Mouse (Mus musculus): ENCODE measurements around the gene Myo1a. TPM values are rescaled to one million over a fixed set of nuclear protein-coding genes. Genes with fewer than 3 reads are reported as not detected.
A peak's percentile ranks its signal among the peaks of the same experiment; 100 is the strongest.
"Not testable (repeated sequence)": the region's sequence is repeated elsewhere in the genome, so short reads cannot be mapped to it uniquely, and the experiment has no call there.

Gene Myo1a
- polyA plus RNA-seq (2015; fragmentation: Nextera tagmentation; extraction: Ambion mirVana), result 0.24 and 0.37 TPM in 2 replicates

DNA sequence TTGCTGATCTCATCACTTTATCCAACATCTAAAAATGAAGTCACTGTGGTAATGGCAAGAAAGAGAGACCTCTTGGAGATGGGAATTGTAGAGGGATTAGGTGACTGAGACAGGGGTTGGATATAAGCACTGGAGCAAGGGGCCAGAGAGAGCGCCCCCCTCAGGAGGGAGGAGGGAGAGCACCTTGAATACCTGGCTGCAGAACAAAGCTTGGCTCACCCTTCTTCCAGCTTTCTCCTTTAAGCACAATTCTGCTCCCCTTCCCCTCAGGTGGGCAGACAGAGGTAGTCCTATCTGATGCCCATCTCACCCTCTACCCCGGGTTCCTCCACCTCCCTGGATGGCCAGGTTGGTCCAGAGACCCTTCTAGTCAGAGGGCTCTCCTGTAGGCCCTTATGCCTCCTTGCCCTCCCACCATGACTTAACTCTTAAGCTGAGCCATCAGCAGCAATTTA, at the start of gene Myo1a:
Gene Myo1a (plus strand): TSS at position 405 of the 455 bp plus-strand sequence.
- H3K4me3 ChIP-seq, result no peak within 1 kb of the TSS
- H3K4me1 ChIP-seq, result no peaks in the 10 kb centered on the region
- no peak within 1 kb of the TSS for H3K9ac ChIP-seq
- 64% methylated on average over 2 of the region's 2 CpGs for WGBS
- H3K9me3 ChIP-seq, result no peaks in the 10 kb centered on the region
- H3K4me2 ChIP-seq, result no peak within 1 kb of the TSS
- no peak within 1 kb of the TSS for H3K27ac ChIP-seq
- no peak for ATAC-seq (ENCODE audit: insufficient number of reproducible peaks, low FRiP score, low TSS enrichment, low read depth)
- no peaks in the 10 kb centered on the region for H3K27me3 ChIP-seq
- peaks cover 5% of the 10 kb centered on the region; the same call in 1 of the 2 replicates for H3K36me3 ChIP-seq

DNA sequence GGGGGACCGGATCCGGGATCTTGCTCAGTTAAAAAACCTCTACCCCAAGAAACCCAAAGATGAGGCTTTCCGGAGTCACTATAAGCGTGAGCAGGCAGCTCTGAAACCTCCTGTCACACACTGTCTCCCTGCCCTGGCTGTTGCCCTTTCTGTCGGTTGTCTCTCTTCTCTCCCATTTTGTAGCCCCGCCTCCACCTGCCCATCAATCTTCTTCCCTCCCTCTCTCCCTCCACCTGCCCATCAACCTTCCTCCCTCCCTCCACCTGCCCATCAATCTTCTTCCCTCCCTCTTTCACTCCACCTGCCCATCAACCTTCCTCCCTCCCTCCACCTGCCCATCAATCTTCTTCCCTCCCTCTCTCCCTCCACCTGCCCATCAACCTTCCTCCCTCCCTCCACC, 47.4 kb upstream of the Myo1a start:
- not testable (repeated sequence) for H3K27me3 ChIP-seq; H3K9me3 ChIP-seq; ATAC-seq (ENCODE audit: insufficient number of reproducible peaks, low FRiP score, low TSS enrichment, low read depth); H3K4me3 ChIP-seq; H3K9ac ChIP-seq; H3K4me2 ChIP-seq; H3K27ac ChIP-seq
- peaks cover 64% of the 10 kb centered on the region for H3K36me3 ChIP-seq
- WGBS, result 57% methylated on average over 6 of the region's 6 CpGs
- peaks cover 26% of the 10 kb centered on the region for H3K4me1 ChIP-seq

DNA sequence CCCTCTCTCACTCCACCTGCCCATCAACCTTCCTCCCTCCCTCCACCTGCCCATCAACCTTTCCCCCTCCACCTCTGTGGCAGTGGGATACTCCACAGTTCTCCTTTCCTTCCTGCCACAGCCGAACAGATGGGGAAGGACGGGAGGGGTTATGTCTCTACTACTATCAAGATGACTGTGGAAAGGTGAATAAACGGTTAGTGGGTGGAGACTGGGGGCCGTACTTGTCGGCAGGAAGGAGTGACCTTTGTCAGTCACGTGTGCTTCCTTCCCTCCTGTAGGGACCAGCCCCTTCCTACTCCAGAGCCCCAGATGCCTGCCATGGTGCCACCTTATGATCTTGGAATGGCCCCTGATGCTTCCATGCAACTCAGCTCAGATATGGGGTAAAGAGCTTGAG, 46.9 kb upstream of the Myo1a start:
- no peaks in the 10 kb centered on the region for H3K9me3 ChIP-seq
- peaks cover 65% of the 10 kb centered on the region for H3K36me3 ChIP-seq
- ATAC-seq (ENCODE audit: insufficient number of reproducible peaks, low FRiP score, low TSS enrichment, low read depth), result no peak
- no peak overlapping the region for H3K4me3 ChIP-seq
- H3K4me1 ChIP-seq, result peaks cover 31% of the 10 kb centered on the region
- no peaks in the 10 kb centered on the region for H3K27me3 ChIP-seq
- 0 out of 2 replicates have a peak overlapping the region, but pooled peaks have one; percentile 38 for H3K27ac ChIP-seq
- H3K9ac ChIP-seq, result no peak overlapping the region
- 21% methylated on average over 6 of the region's 6 CpGs for WGBS
- H3K4me2 ChIP-seq, result no peak overlapping the region

DNA sequence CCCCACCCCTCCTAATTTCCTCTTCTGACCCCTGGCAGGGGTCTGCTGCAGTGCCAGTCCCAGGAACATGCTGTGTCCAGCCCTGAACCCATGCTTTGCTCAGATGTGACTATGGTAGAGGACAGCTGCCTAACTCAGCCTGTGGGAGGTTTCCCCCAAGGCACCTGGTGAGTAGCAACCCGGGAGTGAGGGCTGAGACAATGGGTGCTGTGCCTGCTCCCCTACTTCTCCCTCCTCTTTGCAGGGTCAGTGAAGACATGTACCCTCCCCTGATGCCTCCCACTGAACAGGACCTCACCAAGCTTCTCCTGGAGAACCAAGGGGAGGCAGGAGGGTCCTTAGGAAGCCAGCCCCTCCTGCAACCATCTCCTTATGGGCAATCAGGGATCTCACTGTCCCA, 45.4 kb upstream of the Myo1a start:
- no peak for ATAC-seq (ENCODE audit: insufficient number of reproducible peaks, low FRiP score, low TSS enrichment, low read depth)
- Histone ChIP-seq H3K4me3 (no peak overlapping the region), H3K9ac (no peak overlapping the region), H3K4me2 (no peak overlapping the region), H3K27ac (no peak overlapping the region; the same call in 1 of the 2 replicates), H3K4me1 (peaks cover 45% of the 10 kb centered on the region), H3K9me3 (no peaks in the 10 kb centered on the region), H3K36me3 (peaks cover 66% of the 10 kb centered on the region), H3K27me3 (no peaks in the 10 kb centered on the region)
- 43% methylated on average over 1 of the region's 1 CpGs for WGBS

DNA sequence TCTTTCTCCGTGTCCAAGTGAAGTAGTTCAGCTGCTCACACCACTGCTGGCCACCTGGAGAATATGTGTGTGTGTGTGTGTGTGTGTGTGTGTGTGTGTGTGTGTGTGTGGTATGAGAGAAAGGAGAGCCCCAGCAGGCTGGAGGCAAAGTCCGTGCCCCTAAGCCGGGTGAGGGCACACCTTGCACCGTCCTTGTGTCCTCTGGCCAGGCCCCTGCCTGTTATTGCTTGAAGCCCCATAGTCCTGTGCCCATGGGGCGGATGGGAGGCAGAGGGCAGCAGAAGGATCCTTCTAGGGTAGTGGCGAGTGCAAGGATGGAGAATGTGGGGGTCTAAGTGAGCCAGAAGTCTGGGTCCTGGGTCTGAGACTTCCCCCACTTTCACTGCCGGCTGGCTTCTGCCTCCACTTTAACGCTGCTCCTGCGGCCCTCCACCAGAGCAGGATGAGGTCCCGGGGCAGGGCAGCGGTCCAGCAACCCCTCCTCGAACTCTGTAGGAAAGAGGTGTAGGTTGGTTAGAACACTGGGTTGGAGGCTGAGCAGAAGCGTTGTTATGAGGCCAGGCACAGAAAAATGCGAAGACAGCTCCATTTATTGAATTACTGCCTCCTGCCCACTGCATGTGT, 43.6 kb upstream of the Myo1a start:
- H3K36me3 ChIP-seq, result peaks cover 50% of the 10 kb centered on the region
- WGBS, result 25% methylated on average over 14 of the region's 14 CpGs

DNA sequence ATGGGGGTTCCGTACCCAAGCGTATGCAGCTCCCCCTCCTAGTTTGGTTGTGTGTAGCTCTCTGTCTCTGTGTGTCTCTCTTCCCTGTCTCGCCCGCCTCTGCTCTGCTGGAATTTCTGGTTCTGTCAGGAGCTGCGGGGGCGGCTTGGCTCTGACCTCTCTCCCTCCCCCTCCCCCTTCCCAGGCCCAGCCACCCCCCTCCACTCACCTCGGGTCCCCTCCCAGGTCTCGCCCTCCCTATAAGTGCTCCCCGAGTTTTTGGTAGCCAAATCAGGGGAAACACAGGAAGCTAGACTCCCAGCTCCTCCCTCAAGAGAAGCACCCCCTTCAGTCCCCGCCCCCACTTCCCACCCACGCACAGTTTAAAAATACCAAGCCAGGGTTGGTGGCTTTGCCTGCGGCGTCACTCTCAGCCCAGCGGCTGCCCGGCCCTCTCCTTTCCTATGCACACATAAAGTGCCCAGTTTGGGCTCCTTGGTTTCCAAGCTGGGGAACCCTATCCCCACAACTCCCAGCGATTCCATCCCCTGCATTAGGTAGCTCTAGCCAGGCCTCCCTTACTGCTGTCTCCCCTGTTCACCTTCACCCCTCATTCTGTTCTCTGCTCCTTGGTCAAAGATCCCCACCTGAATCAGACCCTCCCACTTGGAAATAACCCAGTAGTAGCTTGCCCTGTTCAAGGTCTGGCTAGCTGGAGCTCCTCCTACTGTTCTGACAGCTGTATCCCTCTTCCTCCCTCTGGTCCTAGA, 42.9 kb upstream of the Myo1a start:
- H3K27me3 ChIP-seq, result no peaks in the 10 kb centered on the region
- ATAC-seq (ENCODE audit: insufficient number of reproducible peaks, low FRiP score, low TSS enrichment, low read depth), result peak; percentile 20
- H3K4me1 ChIP-seq, result peaks cover 60% of the 10 kb centered on the region
- H3K9me3 ChIP-seq, result no peaks in the 10 kb centered on the region
- WGBS, result 9% methylated on average over 16 of the region's 16 CpGs
- H3K4me3 ChIP-seq, result peak overlapping the region; percentile 74
- H3K9ac ChIP-seq, result 0 out of 2 replicates have a peak overlapping the region, but pooled peaks have one; percentile 5
- H3K36me3 ChIP-seq, result peaks cover 45% of the 10 kb centered on the region
- peak overlapping the region; percentile 72 for H3K4me2 ChIP-seq
- peak overlapping the region; percentile 99 for H3K27ac ChIP-seq

More for the DNA sequence above, 43.6 kb upstream of the Myo1a start:
- Histone ChIP-seq H3K9me3 (no peaks in the 10 kb centered on the region), H3K4me3 (peak overlapping the region; percentile 74), H3K27ac (peak overlapping the region; percentile 99), H3K4me2 (peak overlapping the region; percentile 72), H3K9ac (0 out of 2 replicates have a peak overlapping the region, but pooled peaks have one; percentile 5), H3K27me3 (no peaks in the 10 kb centered on the region), H3K4me1 (peaks cover 57% of the 10 kb centered on the region)
- no peak for ATAC-seq (ENCODE audit: insufficient number of reproducible peaks, low FRiP score, low TSS enrichment, low read depth)

DNA sequence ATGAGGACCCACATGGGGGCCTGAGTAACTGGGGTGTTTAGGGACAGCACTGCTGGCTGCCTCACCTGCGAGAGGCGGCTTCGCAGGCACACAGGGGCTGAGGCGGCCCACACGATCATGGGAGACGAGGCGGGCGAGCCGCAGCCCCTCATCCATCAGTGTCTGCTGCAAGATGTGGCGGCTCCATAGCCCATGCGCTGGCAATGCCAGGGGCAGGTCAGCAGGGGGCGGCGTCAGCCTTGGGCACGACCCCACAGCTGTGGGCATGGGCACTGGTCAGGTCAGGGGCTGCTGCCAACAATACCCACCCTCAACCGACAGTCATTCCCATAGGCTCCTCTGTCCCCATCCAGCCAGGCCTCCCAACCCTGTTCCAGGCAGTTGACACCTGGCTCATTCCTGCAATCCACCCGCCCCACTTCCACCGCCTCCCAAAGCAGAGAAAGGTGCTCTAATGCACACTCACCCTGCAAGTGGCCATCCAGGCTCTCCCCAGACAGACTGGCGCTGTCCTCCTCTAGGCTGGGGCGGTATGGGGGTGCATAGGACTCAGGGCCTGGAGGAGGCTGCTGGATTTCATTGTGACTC, 42.2 kb upstream of the Myo1a start:
- Histone ChIP-seq H3K27me3 (no peaks in the 10 kb centered on the region), H3K9ac (peak overlapping the region; percentile 17; the same call in 1 of the 2 replicates)
- WGBS, result 24% methylated on average over 19 of the region's 19 CpGs

DNA sequence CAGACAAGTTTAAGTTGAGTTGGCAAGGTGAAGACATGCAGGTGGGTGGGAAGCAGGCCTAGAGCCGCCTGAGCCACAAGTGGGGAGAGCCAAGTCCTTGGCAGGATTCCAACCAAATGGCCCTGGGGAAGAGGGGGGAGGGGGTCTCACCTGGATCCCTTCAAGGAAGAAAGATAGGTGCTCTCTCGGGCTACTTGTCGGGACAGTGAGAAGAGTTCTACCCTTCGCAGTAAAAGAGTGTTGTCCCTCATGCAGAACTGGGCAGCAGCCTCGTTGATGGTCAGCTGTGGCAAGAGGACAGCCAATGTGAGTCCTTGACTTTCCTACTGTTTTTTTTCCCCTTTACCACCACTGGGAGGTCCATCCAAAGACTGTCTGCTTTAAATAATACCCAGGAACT, 41.4 kb upstream of the Myo1a start:
- H3K4me3 ChIP-seq, result peak overlapping the region; percentile 74
- 12% methylated on average over 5 of the region's 5 CpGs for WGBS
- no peaks in the 10 kb centered on the region for H3K9me3 ChIP-seq
- H3K27ac ChIP-seq, result peak overlapping the region; percentile 99
- H3K36me3 ChIP-seq, result peaks cover 45% of the 10 kb centered on the region
- ATAC-seq (ENCODE audit: insufficient number of reproducible peaks, low FRiP score, low TSS enrichment, low read depth), result no peak
- no peak overlapping the region for H3K9ac ChIP-seq
- no peaks in the 10 kb centered on the region for H3K27me3 ChIP-seq
- H3K4me1 ChIP-seq, result peaks cover 71% of the 10 kb centered on the region
- H3K4me2 ChIP-seq, result peak overlapping the region; percentile 72

More for the DNA sequence above, 42.2 kb upstream of the Myo1a start:
- Histone ChIP-seq H3K4me1 (peaks cover 66% of the 10 kb centered on the region), H3K4me3 (peak overlapping the region; percentile 74), H3K9me3 (no peaks in the 10 kb centered on the region), H3K36me3 (peaks cover 45% of the 10 kb centered on the region), H3K4me2 (peak overlapping the region; percentile 72), H3K27ac (peak overlapping the region; percentile 99)
- no peak for ATAC-seq (ENCODE audit: insufficient number of reproducible peaks, low FRiP score, low TSS enrichment, low read depth)

DNA sequence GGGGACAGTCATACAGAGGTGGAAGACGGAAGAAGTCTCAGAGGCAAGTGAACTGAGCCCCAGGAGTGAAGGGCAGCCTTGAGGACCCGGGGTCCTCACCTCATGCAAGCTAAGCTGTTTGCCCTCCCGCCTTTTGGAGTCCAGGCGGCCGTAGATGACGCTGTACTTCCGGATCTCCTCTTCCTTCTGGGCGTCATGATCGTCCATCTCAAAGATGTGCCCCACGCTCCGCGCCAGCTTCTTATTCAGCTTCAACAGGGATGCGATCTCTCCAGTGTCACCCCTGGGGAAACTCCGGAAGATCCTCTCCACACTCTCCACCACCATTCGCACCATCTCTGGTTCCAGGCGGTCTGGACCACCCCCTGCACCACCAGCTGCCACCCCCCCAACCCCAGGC, 40.8 kb upstream of the Myo1a start:
- 38% methylated on average over 16 of the region's 16 CpGs for WGBS
- H3K9me3 ChIP-seq, result no peaks in the 10 kb centered on the region
- no peaks in the 10 kb centered on the region for H3K27me3 ChIP-seq
- H3K9ac ChIP-seq, result no peak overlapping the region
- no peak for ATAC-seq (ENCODE audit: insufficient number of reproducible peaks, low FRiP score, low TSS enrichment, low read depth)
- peaks cover 77% of the 10 kb centered on the region for H3K4me1 ChIP-seq
- peaks cover 45% of the 10 kb centered on the region for H3K36me3 ChIP-seq
- H3K4me2 ChIP-seq, result peak overlapping the region; percentile 72
- H3K27ac ChIP-seq, result peak overlapping the region; percentile 99
- H3K4me3 ChIP-seq, result peak overlapping the region; percentile 74

DNA sequence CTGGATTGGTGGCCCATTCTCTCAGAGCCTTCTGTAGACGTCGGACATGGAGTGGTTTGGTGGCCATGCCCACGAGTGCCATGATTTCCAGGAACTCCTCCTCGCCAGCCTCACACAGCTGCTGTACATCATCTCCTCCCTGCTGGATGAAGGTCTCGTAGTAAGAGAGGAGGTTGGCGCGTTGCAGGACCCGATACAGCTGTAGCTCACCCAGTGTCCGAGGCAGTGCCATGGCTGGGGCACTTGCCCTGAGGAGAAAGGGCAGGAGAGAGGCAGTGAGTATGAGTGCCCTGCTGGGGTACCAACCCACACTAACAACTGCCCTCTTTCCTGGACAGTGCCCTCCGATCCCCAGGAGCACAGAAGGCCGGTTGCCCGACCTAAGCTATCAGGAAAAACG, 40.1 kb upstream of the Myo1a start:
- Histone ChIP-seq H3K27ac (peak overlapping the region; percentile 99), H3K4me1 (peaks cover 77% of the 10 kb centered on the region), H3K36me3 (peaks cover 40% of the 10 kb centered on the region), H3K9me3 (no peaks in the 10 kb centered on the region), H3K27me3 (no peaks in the 10 kb centered on the region), H3K9ac (0 out of 2 replicates have a peak overlapping the region, but pooled peaks have one; percentile 11), H3K4me3 (peak overlapping the region; percentile 74), H3K4me2 (peak overlapping the region; percentile 72)
- no peak for ATAC-seq (ENCODE audit: insufficient number of reproducible peaks, low FRiP score, low TSS enrichment, low read depth)
- WGBS, result 27% methylated on average over 13 of the region's 13 CpGs

DNA sequence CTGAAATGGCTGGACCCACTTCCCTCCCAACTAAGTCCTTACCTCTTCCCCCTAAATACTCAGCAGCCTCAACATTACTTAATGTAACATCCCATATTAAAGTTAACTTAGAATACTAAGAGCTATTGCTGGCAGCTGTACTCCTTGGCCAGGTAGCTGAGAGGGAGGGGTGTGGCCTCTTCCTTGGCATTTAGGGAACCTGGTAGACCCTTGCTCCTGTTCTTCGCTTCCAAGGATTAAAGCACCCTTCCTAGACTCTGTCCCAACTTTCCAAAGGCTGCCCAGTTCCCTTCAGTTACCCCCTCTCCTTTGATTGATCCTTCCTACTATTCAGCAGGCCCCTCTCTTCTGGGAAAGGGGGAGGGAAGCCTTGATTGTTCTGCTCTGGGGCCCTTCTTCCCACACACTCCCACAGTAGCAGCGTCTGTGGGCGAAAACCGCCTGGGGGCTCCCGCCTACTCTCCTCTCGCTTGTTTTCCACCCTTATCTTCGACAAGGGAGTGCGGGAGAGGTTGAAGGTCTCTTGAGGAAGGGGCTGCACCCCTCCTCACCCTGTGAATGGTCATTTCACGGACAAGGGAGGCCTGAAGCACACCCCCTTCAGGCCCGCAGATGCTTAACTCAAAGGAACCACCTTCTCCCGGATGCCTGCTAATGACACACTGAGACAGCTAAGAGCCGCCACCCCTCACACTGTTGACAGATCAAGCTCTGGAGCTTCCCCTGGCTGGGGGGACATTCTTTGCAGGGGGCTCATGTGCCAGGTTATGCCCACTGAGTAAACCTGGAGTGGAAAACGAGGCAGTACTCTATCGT, 39.4 kb upstream of the Myo1a start:
- 3% methylated on average over 14 of the region's 14 CpGs for WGBS
- H3K36me3 ChIP-seq, result peaks cover 33% of the 10 kb centered on the region
- peak overlapping the region; percentile 72 for H3K4me2 ChIP-seq
- peaks cover 81% of the 10 kb centered on the region for H3K4me1 ChIP-seq
- ATAC-seq (ENCODE audit: insufficient number of reproducible peaks, low FRiP score, low TSS enrichment, low read depth), result no peak
- H3K9ac ChIP-seq, result peak overlapping the region; percentile 79
- peak overlapping the region; percentile 99 for H3K27ac ChIP-seq
- peak overlapping the region; percentile 74 for H3K4me3 ChIP-seq
- H3K27me3 ChIP-seq, result no peaks in the 10 kb centered on the region
- no peaks in the 10 kb centered on the region for H3K9me3 ChIP-seq
